ENCODE assay signal across 26 mouse cellular contexts in the genomic region with DNA sequence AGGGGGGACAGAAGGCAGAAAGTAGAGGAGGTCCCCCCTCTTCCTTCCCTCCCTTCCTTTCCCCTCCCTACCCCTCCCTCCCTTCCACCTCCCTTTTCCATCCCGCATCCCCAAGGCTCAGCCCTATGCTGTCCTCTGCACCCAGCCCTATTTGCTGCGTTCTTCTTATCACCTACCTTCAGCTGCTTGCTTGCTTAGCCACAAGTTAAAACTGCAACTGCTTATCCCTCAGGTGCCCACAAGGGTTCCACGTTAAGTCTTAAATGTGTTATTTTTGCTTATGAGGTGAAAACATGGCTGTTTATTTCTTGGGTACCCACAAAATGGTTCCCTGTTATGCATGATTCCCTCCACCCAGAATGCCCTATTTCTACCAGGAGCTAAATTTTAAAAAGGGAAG.
DNase-seq lines count a peak whose midpoint lies in the region; ATAC-seq and TF ChIP-seq lines count a peak whose summit lies in the region.
"Had no signal": no experiment of that assay in that cellular context is flagged by ENCODE, and none has a peak within 500 bp of the region (broad histone marks: within the 10 kb centered on the region; RNA-seq: fewer than 3 reads in every experiment).

No protein-coding gene starts in this region.

- peak overlapping the region; percentile 26; the same call in 1 of the 2 replicates for H3K9ac ChIP-seq in liver, embryonic 13.5 days
- no peak overlapping the region for H3K9ac ChIP-seq in hindbrain, postnatal 0 days (replicated peaks; ENCODE audit: low read length)
- H3K9ac ChIP-seq: embryonic facial prominence, embryonic 15.5 days; kidney, embryonic 15.5 days; midbrain, embryonic 13.5 days; neural tube, embryonic 13.5 days had no signal

- peaks cover 22% of the 10 kb centered on the region for H3K4me1 ChIP-seq in liver, embryonic 13.5 days (replicated peaks)
- peaks cover 10% of the 10 kb centered on the region; the same call in 1 of the 2 replicates for H3K4me1 ChIP-seq in hindbrain, postnatal 0 days (ENCODE audit: insufficient read depth, low read length)

- DNase-seq in MEL-GATA-1-ER (ENCODE audit: extremely low read depth, low read depth): peak; percentile 63
- DNase-seq in liver, embryonic 13.5 days: peak; percentile 56
- DNase-seq in hindbrain, postnatal 0 days (ENCODE audit: low spot score): no peak
- DNase-seq in urinary bladder, adult 2 months (ENCODE audit: low spot score): no peak
- no peak for DNase-seq in retina, embryonic 14.5 days (ENCODE audit: low spot score)
- DNase-seq: adrenal gland, adult 8-10 months; B cell, adult 2 months; cerebellum, adult 9-10 months; gastrocnemius, postnatal 10 days; kidney, adult 11 months; kidney, postnatal 4 days; right cerebral cortex, postnatal 4 days; thymus, adult 2 months had no signal

- H3K4me2 ChIP-seq in liver, embryonic 13.5 days: 0 out of 2 replicates have a peak overlapping the region, but pooled peaks have one; percentile 8
- no peak overlapping the region for H3K4me2 ChIP-seq in hindbrain, postnatal 0 days (ENCODE audit: low read depth, low read length)
- H3K4me2 ChIP-seq: embryonic facial prominence, embryonic 15.5 days; kidney, embryonic 15.5 days; midbrain, embryonic 13.5 days; neural tube, embryonic 13.5 days had no signal

- H3K27me3 ChIP-seq in liver, embryonic 13.5 days: no peaks in the 10 kb centered on the region
- no peaks in the 10 kb centered on the region for H3K27me3 ChIP-seq in hindbrain, postnatal 0 days (ENCODE audit: insufficient read depth, low read length)
- H3K27me3 ChIP-seq: embryonic facial prominence, embryonic 15.5 days; kidney, embryonic 15.5 days; midbrain, embryonic 13.5 days; neural tube, embryonic 13.5 days had no signal

- 17% methylated on average over 3 of the region's 3 CpGs for WGBS in liver, embryonic 13.5 days (ENCODE audit: insufficient replicate concordance)
- WGBS in hindbrain, postnatal 0 days: 87% methylated on average over 3 of the region's 3 CpGs

- H3K9me3 ChIP-seq in liver, embryonic 13.5 days (replicated peaks): no peaks in the 10 kb centered on the region
- peaks cover 3% of the 10 kb centered on the region; the same call in 1 of the 2 replicates for H3K9me3 ChIP-seq in hindbrain, postnatal 0 days (ENCODE audit: low read length)
- H3K9me3 ChIP-seq: kidney, embryonic 15.5 days had no signal

- no peak for TF ChIP-seq CTCF in hindbrain, postnatal 0 days (IDR thresholded peaks at IDR 0.05; ENCODE audit: low read depth)

- peak; percentile 76 for ATAC-seq in common myeloid progenitor, adult 5-6 weeks (replicated peaks; ENCODE audit: low read depth, poor library complexity, severe bottlenecking)
- peak; percentile 94 for ATAC-seq in liver, embryonic 13.5 days (ENCODE audit: low read depth)
- peak; percentile 93 for ATAC-seq in megakaryocyte progenitor cell, adult 5-6 weeks (replicated peaks; ENCODE audit: poor library complexity)
- ATAC-seq in hindbrain, postnatal 0 days: no peak
- ATAC-seq: activated CD4-positive, CD25-positive, alpha-beta regulatory T cell, adult 4 months; forebrain, embryonic 16.5 days; midbrain, embryonic 13.5 days had no signal

- H3K27ac ChIP-seq in liver, embryonic 13.5 days: peak overlapping the region; percentile 66
- H3K27ac ChIP-seq in hindbrain, postnatal 0 days: no peak overlapping the region
- H3K27ac ChIP-seq: embryonic facial prominence, embryonic 15.5 days; heart, embryonic 10.5 days; hindbrain, embryonic 10.5 days; kidney, embryonic 15.5 days; macrophage; midbrain, embryonic 13.5 days; neural tube, embryonic 13.5 days had no signal

- no peak overlapping the region for H3K4me3 ChIP-seq in liver, embryonic 13.5 days (replicated peaks)
- no peak overlapping the region for H3K4me3 ChIP-seq in hindbrain, postnatal 0 days (ENCODE audit: low read length)
- H3K4me3 ChIP-seq: embryonic facial prominence, embryonic 15.5 days; forebrain, embryonic 10.5 days; heart, embryonic 10.5 days; hindbrain, embryonic 10.5 days; kidney, embryonic 15.5 days; midbrain, embryonic 13.5 days; myocyte; neural tube, embryonic 13.5 days had no signal

- H3K36me3 ChIP-seq in liver, embryonic 13.5 days: peaks cover 24% of the 10 kb centered on the region
- peaks cover 5% of the 10 kb centered on the region; the same call in 1 of the 2 replicates for H3K36me3 ChIP-seq in hindbrain, postnatal 0 days (ENCODE audit: insufficient read depth, low read length)

Comparison
In these comparisons a context has a peak if more than half of its experiments do, and no peak if none do; other contexts are left out.
1. DNase-seq: peak in MEL-GATA-1-ER (single experiment) and liver, embryonic 13.5 days (single experiment); none in hindbrain, postnatal 0 days (single experiment), urinary bladder, adult 2 months (single experiment) and retina, embryonic 14.5 days (single experiment).